Mouse (Mus musculus): ENCODE data around the gene Cyyr1. TPM values are rescaled to one million over a fixed set of nuclear protein-coding genes. Genes with fewer than 3 reads are reported as not detected.

Cyyr1 gene
- total and polyA plus RNA-seq, 3 experiments: not detected

DNA sequence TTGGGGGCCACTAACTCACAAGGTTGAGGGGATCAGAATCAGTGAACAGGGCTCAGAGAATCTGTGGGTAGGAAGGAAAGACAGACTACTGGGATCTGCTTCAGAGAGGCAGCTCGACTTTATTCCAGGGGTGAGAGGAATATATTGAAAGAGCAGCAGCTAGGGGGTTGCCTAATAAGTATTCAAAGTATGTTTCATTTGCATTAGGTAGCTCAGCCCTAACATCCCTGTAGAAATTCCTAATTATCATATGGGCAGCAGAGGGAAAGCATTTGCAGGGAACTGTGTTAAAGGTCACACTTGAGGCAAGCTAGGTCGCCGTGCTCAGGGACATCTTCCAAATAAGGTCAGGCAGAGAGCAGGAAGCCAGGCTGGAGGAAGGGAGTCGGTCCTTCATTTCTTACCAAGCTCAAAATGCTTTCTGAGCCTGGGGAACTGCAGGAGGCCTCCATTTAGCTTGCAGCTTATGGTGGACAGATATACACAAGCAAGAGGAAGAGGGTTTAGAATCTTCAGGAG is 159.7 kb downstream of the Cyyr1 start:
- no peaks in the 10 kb centered on the region for H3K4me1 ChIP-seq (ENCODE audit: control insufficient read depth in 1 of 2, insufficient read depth in 2 of 2)
- no peak overlapping the region for H3K4me2 ChIP-seq (ENCODE audit: insufficient read depth, low read depth, poor library complexity, severe bottlenecking)
- dilution Hi-C loops (cut with MboI; ENCODE audit: extremely low pct_ligation_motif_present, extremely low pct_unique_long_range_greater_than_20kb, low sequenced_read_pairs) (no loop called here), in situ Hi-C loops (cut with MboI; ENCODE audit: low pct_ligation_motif_present, low pct_unique_long_range_greater_than_20kb, low sequenced_read_pairs) (no loop called here)
- no peak overlapping the region for H3K9ac ChIP-seq (ENCODE audit: insufficient read depth, low read depth)
- no peaks in the 10 kb centered on the region for H3K36me3 ChIP-seq (replicated peaks in 1 of 2; ENCODE audit: control insufficient read depth in 1 of 2, insufficient read depth in 1 of 2, low read length in 1 of 2)
- no peaks in the 10 kb centered on the region for H3K9me3 ChIP-seq (replicated peaks; ENCODE audit: low read length)
- no peaks in the 10 kb centered on the region for H3K79me2 ChIP-seq (replicated peaks; ENCODE audit: control insufficient read depth, extremely low read depth, insufficient read depth, poor library complexity, severe bottlenecking)
- no peaks in the 10 kb centered on the region for H3K27me3 ChIP-seq (replicated peaks)
- no peak overlapping the region for H3K4me3 ChIP-seq (replicated peaks in 1 of 3; ENCODE audit: low read depth in 2 of 3, low read length in 2 of 3, poor library complexity in 1 of 3)
- TF ChIP-seq ETS1 (conservative IDR thresholded peaks at IDR 0.05; ENCODE audit: low read depth, low read length) (no peak), ZMIZ1 (IDR thresholded peaks at IDR 0.05; ENCODE audit: low read depth, low read length) (no peak), SIN3A (IDR thresholded peaks at IDR 0.05; ENCODE audit: low read length) (no peak), E2F4 (IDR thresholded peaks at IDR 0.05; ENCODE audit: insufficient replicate concordance, low read depth, low read length) (no peak), NRF1 (IDR thresholded peaks at IDR 0.05; ENCODE audit: low read depth, low read length) (no peak), MAX (IDR thresholded peaks at IDR 0.05; ENCODE audit: low read length) (no peak), EP300 (IDR thresholded peaks at IDR 0.05; ENCODE audit: low read length) (no peak), USF1 (IDR thresholded peaks at IDR 0.05; ENCODE audit: low read depth, low read length) (no peak), ZNF384 (IDR thresholded peaks at IDR 0.05; ENCODE audit: low read depth, low read length) (no peak), MAZ (IDR thresholded peaks at IDR 0.05; ENCODE audit: low read depth, low read length) (no peak), CTCF (conservative IDR thresholded peaks at IDR 0.05 in 1 of 2, IDR thresholded peaks at IDR 0.05 in 1 of 2; ENCODE audit: low read depth in 2 of 2, low read length in 2 of 2) (no peak), RCOR1 (conservative IDR thresholded peaks at IDR 0.05; ENCODE audit: low read depth, low read length) (no peak), CHD1 (IDR thresholded peaks at IDR 0.05; ENCODE audit: low read depth, low read length) (no peak), UBTF (IDR thresholded peaks at IDR 0.05; ENCODE audit: low read depth, low read length) (no peak), NELFE (IDR thresholded peaks at IDR 0.05; ENCODE audit: low read depth, low read length) (no peak), POLR2A (IDR thresholded peaks at IDR 0.05; ENCODE audit: low read depth, low read length) (no peak), JUN (IDR thresholded peaks at IDR 0.05; ENCODE audit: insufficient read depth, low read depth, low read length) (no peak), ELF1 (IDR thresholded peaks at IDR 0.05; ENCODE audit: low read depth, low read length) (no peak), CHD2 (IDR thresholded peaks at IDR 0.05; ENCODE audit: low read length) (no peak)
- H3K27ac ChIP-seq (ENCODE audit: insufficient read depth, low read depth): no peak overlapping the region
- no peak for DNase-seq (ENCODE audit: extremely low read depth)

DNA sequence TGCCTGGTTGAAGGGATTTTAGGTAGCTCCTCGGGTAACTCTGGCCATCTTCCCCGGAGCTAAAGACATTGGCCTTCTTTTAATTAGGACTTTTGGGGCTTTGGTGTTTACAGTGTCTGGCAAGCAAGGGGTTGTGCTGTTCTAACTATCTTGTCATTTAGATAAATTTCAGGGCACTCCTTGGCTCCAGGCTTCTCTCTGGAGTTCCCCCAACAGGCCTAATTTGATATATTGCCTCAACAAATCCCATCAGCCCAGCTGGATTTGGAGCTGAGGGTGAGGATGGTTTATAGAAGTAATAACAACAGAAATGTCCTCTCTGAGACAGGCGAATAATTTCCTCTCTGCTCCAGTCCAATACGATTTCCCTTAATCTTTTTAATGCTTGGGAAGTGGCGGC is 166.4 kb downstream of the Cyyr1 start:
- H3K36me3 ChIP-seq (replicated peaks in 1 of 2; ENCODE audit: control insufficient read depth in 1 of 2, insufficient read depth in 1 of 2, low read length in 1 of 2): no peaks in the 10 kb centered on the region
- H3K27me3 ChIP-seq (replicated peaks): no peaks in the 10 kb centered on the region
- no peak overlapping the region for H3K9ac ChIP-seq (ENCODE audit: insufficient read depth, low read depth)
- dilution Hi-C loops (cut with MboI; ENCODE audit: extremely low pct_ligation_motif_present, extremely low pct_unique_long_range_greater_than_20kb, low sequenced_read_pairs) (no loop called here), in situ Hi-C loops (cut with MboI; ENCODE audit: low pct_ligation_motif_present, low pct_unique_long_range_greater_than_20kb, low sequenced_read_pairs) (no loop called here)
- H3K27ac ChIP-seq (ENCODE audit: insufficient read depth, low read depth): no peak overlapping the region
- H3K4me1 ChIP-seq (ENCODE audit: control insufficient read depth in 1 of 2, insufficient read depth in 2 of 2): no peaks in the 10 kb centered on the region
- DNase-seq (ENCODE audit: extremely low read depth): no peak
- TF ChIP-seq TCF12 (IDR thresholded peaks at IDR 0.05; ENCODE audit: low read depth, low read length): no peak
- no peak for TF ChIP-seq MAZ (IDR thresholded peaks at IDR 0.05; ENCODE audit: low read depth, low read length)
- TF ChIP-seq RCOR1 (conservative IDR thresholded peaks at IDR 0.05; ENCODE audit: low read depth, low read length): no peak
- no peak overlapping the region for H3K4me3 ChIP-seq (replicated peaks in 1 of 3; ENCODE audit: low read depth in 2 of 3, low read length in 2 of 3, poor library complexity in 1 of 3)
- no peaks in the 10 kb centered on the region; the same call in 1 of the 2 replicates for H3K79me2 ChIP-seq (replicated peaks; ENCODE audit: control insufficient read depth, extremely low read depth, insufficient read depth, poor library complexity, severe bottlenecking)
- peak overlapping the region; percentile 97 for H3K4me2 ChIP-seq (ENCODE audit: insufficient read depth, low read depth, poor library complexity, severe bottlenecking)
- H3K9me3 ChIP-seq (replicated peaks; ENCODE audit: low read length): no peaks in the 10 kb centered on the region

Other genes starting within 250 kb of the Cyyr1 start
- not detected in 2 replicates for gene Adamts1, start 249.7 kb upstream of the Cyyr1 start, total RNA-seq (2012; rRNA removed)
- gene Adamts1, start 249.7 kb upstream of the Cyyr1 start, total RNA-seq (2014; rRNA removed): not detected in 2 replicates
- gene Adamts1, start 249.7 kb upstream of the Cyyr1 start, polyA plus RNA-seq (2012; ENCODE audit: insufficient read length, low read depth): not detected in 2 replicates

All from CH12.LX (cell line).